Mouse (Mus musculus): ENCODE data around the gene Flt1. TPM values are rescaled to one million over a fixed set of nuclear protein-coding genes. Genes with fewer than 3 reads are reported as not detected.

Flt1 gene
- polyA plus RNA-seq, 1 experiment, result 23.4 TPM

DNA sequence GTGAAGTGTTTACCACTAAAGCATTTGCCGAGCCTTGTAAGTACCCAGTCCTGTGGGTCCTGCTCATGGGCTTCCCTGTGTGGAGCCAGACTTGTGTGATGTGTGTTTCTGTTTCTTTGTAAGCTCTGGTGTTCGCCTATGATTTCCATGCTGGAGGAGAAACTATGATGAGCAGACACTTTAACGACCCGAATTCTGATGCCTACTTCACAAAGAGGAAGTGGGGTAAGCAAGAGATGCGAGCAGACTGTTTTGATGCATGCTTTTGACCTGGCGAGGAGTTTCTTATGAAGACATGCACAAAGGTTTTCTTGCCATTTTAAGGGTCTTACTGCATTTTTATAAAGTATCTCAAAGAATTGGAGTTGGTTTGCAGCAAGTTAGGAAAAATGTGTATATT lies 198.8 kb downstream of the Flt1 start:
- no peak for TF ChIP-seq EP300 (IDR thresholded peaks at IDR 0.05; ENCODE audit: insufficient read depth, low read depth, low read length)
- no peak for TF ChIP-seq CTCF (IDR thresholded peaks at IDR 0.05; ENCODE audit: low read depth, low read length)
- TF ChIP-seq POLR2A (IDR thresholded peaks at IDR 0.05; ENCODE audit: insufficient read depth, low read length), result no peak
- Histone ChIP-seq H3K4me1 (ENCODE audit: control insufficient read depth, insufficient read depth, low read length) (no peaks in the 10 kb centered on the region), H3K27ac (ENCODE audit: insufficient read depth, low read length) (no peak overlapping the region), H3K27me3 (ENCODE audit: control insufficient read depth, insufficient read depth, low read length, poor library complexity, severe bottlenecking) (no peaks in the 10 kb centered on the region), H3K4me3 (ENCODE audit: low read depth, low read length) (no peak overlapping the region), H3K9ac (ENCODE audit: low read depth, poor library complexity, severe bottlenecking) (no peak overlapping the region), H3K9me3 (replicated peaks; ENCODE audit: control insufficient read depth, insufficient read depth, low read length, poor library complexity, severe bottlenecking) (no peaks in the 10 kb centered on the region), H3K36me3 (ENCODE audit: control insufficient read depth, insufficient read depth, low read length, poor library complexity, severe bottlenecking) (peaks cover 14% of the 10 kb centered on the region)

Other genes starting within 250 kb of the Flt1 start
- gene Pomp, start 134.4 kb upstream of the Flt1 start, polyA plus RNA-seq (2011; ENCODE audit: insufficient read depth, insufficient read length, low read depth, missing spikeins), result 249 and 270 TPM in 2 replicates
- 2.5 and 3.9 TPM in 2 replicates for gene Slc46a3, start 168.8 kb upstream of the Flt1 start, polyA plus RNA-seq (2011; ENCODE audit: insufficient read depth, insufficient read length, low read depth, missing spikeins)
- 2.4 and 4.7 TPM in 2 replicates for gene Mtus2, start 231.3 kb upstream of the Flt1 start, polyA plus RNA-seq (2011; ENCODE audit: insufficient read depth, insufficient read length, low read depth, missing spikeins)